Mouse (Mus musculus) kidney, adult 11 months (tissue): ENCODE data around the gene Polr3a.
"Not testable (repeated sequence)": the region's sequence is repeated elsewhere in the genome, so short reads cannot be mapped to it uniquely, and the experiment has no call there.

Source experiments
- DNase-seq: peaks from one replicate; pipeline ENCODE4 v3.0.0; 2022

Polr3a gene

DNA sequence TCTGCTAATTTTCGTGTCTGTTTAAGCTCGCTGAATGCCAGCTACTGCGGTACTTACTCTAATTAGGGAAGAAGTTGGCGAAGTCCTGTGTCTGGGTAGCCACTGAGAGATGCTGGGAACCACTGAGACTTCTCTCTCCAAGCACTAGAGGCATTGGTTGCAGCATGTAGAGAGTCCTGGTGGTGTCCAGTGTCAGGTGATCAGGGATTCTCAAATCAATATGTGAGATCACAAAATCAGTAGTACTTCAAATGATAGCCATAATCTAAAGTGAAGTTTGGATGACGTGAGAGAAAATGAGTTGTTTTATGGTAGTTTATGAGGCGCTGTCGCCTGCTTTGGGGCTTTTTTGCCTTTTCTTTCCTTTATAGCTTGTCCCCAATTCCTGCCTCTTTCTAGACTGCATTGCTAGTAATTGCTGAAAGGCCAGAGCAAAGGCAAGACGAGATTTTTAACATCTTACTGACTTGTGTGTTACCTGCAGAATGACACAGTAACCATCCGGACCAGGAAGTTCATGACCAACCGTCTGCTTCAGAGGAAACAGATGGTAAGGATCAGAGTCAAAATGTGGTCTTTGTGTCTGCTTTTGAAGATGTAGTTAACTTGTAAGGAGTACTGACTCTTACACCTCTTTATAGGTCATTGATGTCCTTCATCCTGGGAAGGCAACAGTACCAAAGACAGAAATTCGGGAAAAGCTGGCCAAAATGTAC is 4.6 kb upstream of the Polr3a start:
- DNase-seq: no peak

- peak; percentile 95 for DNase-seq
Observed at GRCm38 (mm10) chr14:24490468-24491265, 3.8 kb upstream of the Polr3a start.

GRCm38 (mm10) chr14:24489772-24490171 is 2.9 kb upstream of the Polr3a start:
- DNase-seq: not testable (repeated sequence)

DNA sequence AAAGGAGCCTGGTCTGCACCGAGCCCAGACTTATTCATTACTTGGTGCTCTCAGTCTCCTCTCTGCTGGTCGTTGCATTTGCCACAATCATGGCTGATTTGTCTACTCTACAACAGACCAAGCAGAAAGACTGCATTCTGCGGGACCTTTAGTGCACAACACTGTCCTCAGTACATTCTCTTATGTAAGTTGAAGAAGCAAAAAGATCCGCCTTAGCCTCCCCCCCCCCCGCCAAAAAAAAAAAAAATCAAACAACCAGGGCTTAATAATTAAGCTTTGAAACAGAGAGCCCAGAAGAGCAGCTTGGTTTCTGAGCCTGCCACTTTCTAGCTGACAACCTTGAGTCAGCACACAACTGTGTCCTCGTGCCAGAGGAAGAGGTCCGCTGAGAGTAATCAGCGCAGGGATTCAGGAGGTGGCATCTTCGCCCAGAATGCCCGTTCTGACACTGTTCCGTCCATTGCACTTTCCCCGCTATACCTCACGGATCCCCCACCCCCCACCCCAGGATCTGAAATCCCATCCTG is 554 bp downstream of the Polr3a start:
- DNase-seq: peak; percentile 20

DNA sequence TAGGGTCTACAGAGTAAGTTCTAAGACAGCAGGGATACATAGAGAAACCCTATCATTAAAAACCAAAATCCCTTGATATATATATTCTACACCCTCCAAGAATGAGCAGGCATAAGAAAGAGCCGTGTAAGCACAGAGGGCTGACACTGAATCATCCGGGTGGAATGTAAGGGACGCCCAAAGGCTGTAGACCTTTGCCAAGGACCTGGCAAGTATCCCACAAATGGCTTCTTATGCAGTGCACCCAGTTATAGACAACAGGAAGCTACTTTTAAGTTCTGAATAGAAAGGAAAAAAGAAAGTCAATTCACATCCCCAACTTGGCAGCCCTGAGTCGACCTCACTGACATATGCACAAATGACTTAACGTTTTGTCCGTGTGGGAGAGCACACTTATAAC is 18.1 kb downstream of the Polr3a start:
- no peak for DNase-seq

GRCm38 (mm10) chr14:24458191-24458590 is 28.7 kb downstream of the Polr3a start:
- DNase-seq: no peak

DNA sequence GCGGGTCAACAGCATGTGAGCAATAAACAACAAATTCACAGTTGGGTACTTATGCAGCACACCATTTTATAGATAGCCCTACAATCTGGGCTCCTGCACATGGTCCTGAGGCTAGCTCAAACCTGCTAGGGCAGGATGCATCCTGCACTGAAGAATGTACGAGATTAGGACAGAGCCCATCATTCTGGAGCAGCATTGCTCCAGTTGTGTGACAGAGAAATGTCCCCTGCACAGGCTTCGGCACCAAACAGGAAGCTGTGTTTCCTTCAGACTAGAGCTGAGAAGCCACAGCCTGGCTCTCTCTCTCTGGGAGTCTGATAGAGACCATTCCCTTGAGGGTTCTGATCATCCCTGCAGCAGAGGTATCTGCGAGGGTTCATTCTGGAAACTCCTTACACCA is 43.3 kb downstream of the Polr3a start:
- not testable (repeated sequence) for DNase-seq
